Mouse (Mus musculus): ENCODE measurements around the gene Runx3. TPM values are rescaled to one million over a fixed set of nuclear protein-coding genes. Genes with fewer than 3 reads are reported as not detected.
"Not testable (repeated sequence)": the region's sequence is repeated elsewhere in the genome, so short reads cannot be mapped to it uniquely, and the experiment has no call there.

The Runx3 gene
- polyA plus RNA-seq, 2 experiments: 6.3 to 11.1 TPM

DNA sequence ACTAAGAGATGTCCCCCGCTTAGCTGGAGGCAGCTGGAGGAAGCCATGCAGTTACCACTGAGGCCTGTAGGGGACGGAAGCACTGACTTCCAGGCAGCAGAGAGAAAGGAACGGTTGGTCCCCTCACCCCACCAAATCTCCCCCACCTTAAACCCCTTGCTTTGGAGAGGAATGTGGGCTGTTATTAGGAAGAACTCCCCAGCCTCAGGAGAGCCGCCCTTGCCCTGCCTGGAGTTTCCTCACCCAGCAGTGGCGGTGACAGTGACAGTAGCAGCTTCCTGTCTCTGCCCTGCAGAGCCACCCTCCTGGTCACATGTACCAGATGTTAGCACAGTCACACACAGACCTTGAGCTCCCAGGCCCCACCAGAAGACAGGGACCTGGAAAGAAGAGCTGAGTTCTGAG lies 58.6 kb downstream of the Runx3 start:
- H3K9me3 ChIP-seq (ENCODE audit: control insufficient read depth, low read length): no peaks in the 10 kb centered on the region
- WGBS: 21% methylated on average over 5 of the region's 5 CpGs
- no peak overlapping the region for H3K4me3 ChIP-seq (replicated peaks; ENCODE audit: low read length)
- H3K27me3 ChIP-seq (ENCODE audit: control insufficient read depth, insufficient read depth, low read length): peaks cover 21% of the 10 kb centered on the region
- no peak overlapping the region; the same call in 1 of the 2 replicates for H3K4me2 ChIP-seq (replicated peaks; ENCODE audit: low read depth, low read length, severe bottlenecking)
- H3K9ac ChIP-seq (ENCODE audit: low read depth, low read length, severe bottlenecking): no peak overlapping the region
- ATAC-seq (ENCODE audit: low FRiP score, low read depth) (no peak), DNase-seq (ENCODE audit: low spot score) (no peak)
- no peaks in the 10 kb centered on the region for H3K36me3 ChIP-seq (ENCODE audit: control insufficient read depth, insufficient read depth, low read length)
- TF ChIP-seq POLR2A (IDR thresholded peaks at IDR 0.05; ENCODE audit: borderline replicate concordance, extremely low read depth, insufficient read depth, insufficient read length): no peak
- H3K27ac ChIP-seq (replicated peaks; ENCODE audit: low read depth, low read length): no peak overlapping the region
- peaks cover 27% of the 10 kb centered on the region for H3K4me1 ChIP-seq (ENCODE audit: control insufficient read depth, insufficient read depth, low read length)

DNA sequence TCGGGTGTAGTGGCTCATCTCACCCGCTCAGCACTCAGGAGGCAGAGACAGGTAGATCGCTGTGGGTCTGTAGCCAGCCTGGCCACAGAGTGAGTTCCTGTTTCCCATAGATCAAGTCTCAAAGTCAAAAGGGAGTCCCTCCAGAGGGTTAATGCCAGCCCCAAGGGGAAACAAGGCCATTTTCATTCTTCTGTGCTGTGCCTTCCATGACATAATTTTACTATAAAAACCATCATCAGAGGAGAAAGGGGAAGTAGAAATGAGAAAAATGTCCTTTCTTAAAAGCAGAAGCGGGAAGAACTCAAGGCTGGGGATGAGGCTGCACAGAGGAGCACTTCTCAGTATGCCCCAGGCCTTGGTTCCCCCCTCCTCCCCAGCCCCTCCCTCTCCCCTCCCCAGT lies 61.4 kb downstream of the Runx3 start:
- no peak overlapping the region for H3K9ac ChIP-seq (ENCODE audit: low read depth, low read length, severe bottlenecking)

DNA sequence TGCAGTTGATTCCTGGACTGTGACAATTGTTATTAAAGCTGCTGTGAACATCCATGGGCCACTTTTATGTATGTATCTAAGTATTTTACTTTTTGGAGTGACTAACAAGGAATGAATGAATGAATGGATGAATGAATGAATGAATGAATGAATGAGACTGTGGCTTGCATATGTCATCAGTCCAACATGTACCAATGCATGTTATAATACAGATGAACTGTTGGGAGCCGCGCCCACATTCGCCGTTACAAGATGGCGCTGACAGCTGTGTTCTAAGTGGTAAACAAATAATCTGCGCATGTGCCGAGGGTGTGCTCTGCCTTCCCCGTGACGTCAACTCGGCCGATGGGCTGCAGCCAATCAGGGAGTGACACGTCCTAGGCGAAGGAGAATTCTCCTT lies 63.8 kb downstream of the Runx3 start:
- peaks cover 12% of the 10 kb centered on the region for H3K4me1 ChIP-seq (ENCODE audit: control insufficient read depth, insufficient read depth, low read length)
- not testable (repeated sequence) for H3K4me2 ChIP-seq (replicated peaks; ENCODE audit: low read depth, low read length, severe bottlenecking); ATAC-seq (ENCODE audit: low FRiP score, low read depth); H3K9ac ChIP-seq (ENCODE audit: low read depth, low read length, severe bottlenecking); H3K27ac ChIP-seq (replicated peaks; ENCODE audit: low read depth, low read length); H3K27me3 ChIP-seq (ENCODE audit: control insufficient read depth, insufficient read depth, low read length); H3K4me3 ChIP-seq (replicated peaks; ENCODE audit: low read length); H3K9me3 ChIP-seq (ENCODE audit: control insufficient read depth, low read length); H3K36me3 ChIP-seq (ENCODE audit: control insufficient read depth, insufficient read depth, low read length); DNase-seq (ENCODE audit: low spot score)
- 98% methylated on average over 5 of the region's 13 CpGs for WGBS

More for the DNA sequence above, 61.4 kb downstream of the Runx3 start:
- Histone ChIP-seq H3K4me2 (replicated peaks; ENCODE audit: low read depth, low read length, severe bottlenecking) (no peak overlapping the region), H3K9me3 (ENCODE audit: control insufficient read depth, low read length) (no peaks in the 10 kb centered on the region), H3K4me1 (ENCODE audit: control insufficient read depth, insufficient read depth, low read length) (peaks cover 18% of the 10 kb centered on the region), H3K27me3 (ENCODE audit: control insufficient read depth, insufficient read depth, low read length) (0 out of 2 replicates have a peak, but pooled peaks cover 3% of the 10 kb centered on the region), H3K36me3 (ENCODE audit: control insufficient read depth, insufficient read depth, low read length) (no peaks in the 10 kb centered on the region), H3K27ac (replicated peaks; ENCODE audit: low read depth, low read length) (no peak overlapping the region), H3K4me3 (replicated peaks; ENCODE audit: low read length) (no peak overlapping the region)
- WGBS: 87% methylated on average over 4 of the region's 4 CpGs
- ATAC-seq (ENCODE audit: low FRiP score, low read depth) (no peak), DNase-seq (ENCODE audit: low spot score) (no peak)
- no peak for TF ChIP-seq POLR2A (IDR thresholded peaks at IDR 0.05; ENCODE audit: borderline replicate concordance, extremely low read depth, insufficient read depth, insufficient read length)

DNA sequence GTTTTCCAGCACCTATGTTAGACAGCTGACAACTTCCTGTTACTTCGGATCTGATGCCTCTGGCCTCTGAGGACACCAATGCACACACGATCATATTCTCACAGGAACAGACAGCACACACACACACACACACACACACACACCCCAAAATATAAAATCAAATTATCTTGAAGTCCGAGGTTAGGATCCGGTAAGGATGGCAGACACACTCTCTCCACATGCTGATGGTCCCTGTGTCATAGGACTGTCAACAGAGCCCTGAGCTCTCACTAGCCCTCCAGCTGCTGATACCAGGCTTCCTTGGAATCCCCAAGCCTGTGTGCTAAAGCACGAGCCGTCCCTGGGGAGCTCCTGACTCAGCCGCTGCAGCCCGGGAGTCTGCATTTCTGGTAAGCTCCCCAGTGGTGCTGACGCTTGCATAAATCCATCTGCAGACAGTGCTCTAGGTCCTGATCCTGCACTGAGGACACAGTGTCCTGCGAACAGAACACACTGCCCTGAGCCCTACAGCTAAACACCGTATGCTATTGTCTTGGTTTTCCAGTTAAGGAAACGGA lies 69.1 kb downstream of the Runx3 start:
- ATAC-seq (ENCODE audit: low FRiP score, low read depth): no peak
- H3K9ac ChIP-seq (ENCODE audit: low read depth, low read length, severe bottlenecking): no peak overlapping the region
- no peak for TF ChIP-seq POLR2A (IDR thresholded peaks at IDR 0.05; ENCODE audit: borderline replicate concordance, extremely low read depth, insufficient read depth, insufficient read length)
- DNase-seq (ENCODE audit: low spot score): no peak
- H3K4me3 ChIP-seq (replicated peaks; ENCODE audit: low read length): no peak overlapping the region
- no peaks in the 10 kb centered on the region for H3K4me1 ChIP-seq (ENCODE audit: control insufficient read depth, insufficient read depth, low read length)
- H3K27ac ChIP-seq (replicated peaks; ENCODE audit: low read depth, low read length): no peak overlapping the region
- 76% methylated on average over 12 of the region's 12 CpGs for WGBS
- H3K36me3 ChIP-seq (ENCODE audit: control insufficient read depth, insufficient read depth, low read length): no peaks in the 10 kb centered on the region
- no peak overlapping the region for H3K4me2 ChIP-seq (replicated peaks; ENCODE audit: low read depth, low read length, severe bottlenecking)
- no peaks in the 10 kb centered on the region for H3K9me3 ChIP-seq (ENCODE audit: control insufficient read depth, low read length)
- no peaks in the 10 kb centered on the region for H3K27me3 ChIP-seq (ENCODE audit: control insufficient read depth, insufficient read depth, low read length)

DNA sequence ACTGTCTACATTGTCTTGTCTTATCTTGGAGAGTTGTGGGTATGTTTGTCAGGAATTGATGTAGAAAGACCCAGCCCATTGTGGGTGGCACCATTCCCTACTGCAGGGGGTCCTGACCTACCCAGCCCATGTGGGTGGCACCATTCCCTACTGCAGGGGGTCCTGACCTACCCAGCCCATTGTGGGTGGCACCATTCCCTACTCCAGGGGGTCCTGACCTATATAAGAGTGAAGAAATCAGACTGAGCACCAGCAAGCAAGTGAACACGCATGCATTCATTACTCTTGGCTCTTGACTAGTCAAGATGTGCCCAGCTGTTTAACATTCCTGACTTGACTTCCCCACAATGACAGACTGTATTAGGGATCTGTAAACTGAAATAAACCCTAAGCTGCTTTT lies 69.9 kb downstream of the Runx3 start:
- DNase-seq (ENCODE audit: low spot score): no peak
- Histone ChIP-seq H3K4me3 (replicated peaks; ENCODE audit: low read length) (no peak overlapping the region), H3K9me3 (ENCODE audit: control insufficient read depth, low read length) (0 out of 2 replicates have a peak, but pooled peaks cover 1% of the 10 kb centered on the region), H3K27me3 (ENCODE audit: control insufficient read depth, insufficient read depth, low read length) (no peaks in the 10 kb centered on the region), H3K4me1 (ENCODE audit: control insufficient read depth, insufficient read depth, low read length) (no peaks in the 10 kb centered on the region), H3K4me2 (replicated peaks; ENCODE audit: low read depth, low read length, severe bottlenecking) (no peak overlapping the region), H3K36me3 (ENCODE audit: control insufficient read depth, insufficient read depth, low read length) (no peaks in the 10 kb centered on the region), H3K9ac (ENCODE audit: low read depth, low read length, severe bottlenecking) (no peak overlapping the region), H3K27ac (replicated peaks; ENCODE audit: low read depth, low read length) (no peak overlapping the region)
- ATAC-seq (ENCODE audit: low FRiP score, low read depth): no peak
- no peak for TF ChIP-seq POLR2A (IDR thresholded peaks at IDR 0.05; ENCODE audit: borderline replicate concordance, extremely low read depth, insufficient read depth, insufficient read length)
- 100% methylated on average over 1 of the region's 1 CpGs for WGBS

DNA sequence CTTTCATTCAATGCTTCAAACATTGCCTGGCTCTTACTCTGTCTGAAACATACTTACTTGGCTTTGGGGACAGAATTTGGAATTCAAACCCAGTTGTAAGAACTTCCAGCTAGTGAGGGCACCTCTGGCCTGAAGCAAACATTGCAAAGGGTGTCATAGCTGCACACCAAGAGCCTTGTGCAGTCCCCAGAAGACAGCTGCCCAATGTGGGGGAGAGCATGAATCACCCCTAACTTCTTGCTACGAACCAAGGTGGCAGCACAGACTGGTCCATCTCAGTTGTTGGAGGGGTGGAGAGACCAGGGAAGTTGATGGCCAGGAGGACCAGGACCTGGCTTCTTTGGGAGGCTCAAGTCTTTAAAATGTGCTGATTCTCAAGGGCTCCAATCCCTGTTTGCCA lies 70.7 kb downstream of the Runx3 start:
- H3K4me1 ChIP-seq (ENCODE audit: control insufficient read depth, insufficient read depth, low read length): no peaks in the 10 kb centered on the region
- H3K9ac ChIP-seq (ENCODE audit: low read depth, low read length, severe bottlenecking): no peak overlapping the region
- no peak for TF ChIP-seq POLR2A (IDR thresholded peaks at IDR 0.05; ENCODE audit: borderline replicate concordance, extremely low read depth, insufficient read depth, insufficient read length)
- WGBS: 70% methylated on average over 1 of the region's 1 CpGs
- no peak overlapping the region for H3K27ac ChIP-seq (replicated peaks; ENCODE audit: low read depth, low read length)
- DNase-seq (ENCODE audit: low spot score) (no peak), ATAC-seq (ENCODE audit: low FRiP score, low read depth) (no peak)
- no peak overlapping the region for H3K4me3 ChIP-seq (replicated peaks; ENCODE audit: low read length)
- no peak overlapping the region for H3K4me2 ChIP-seq (replicated peaks; ENCODE audit: low read depth, low read length, severe bottlenecking)
- no peaks in the 10 kb centered on the region for H3K36me3 ChIP-seq (ENCODE audit: control insufficient read depth, insufficient read depth, low read length)
- H3K9me3 ChIP-seq (ENCODE audit: control insufficient read depth, low read length): 0 out of 2 replicates have a peak, but pooled peaks cover 4% of the 10 kb centered on the region
- H3K27me3 ChIP-seq (ENCODE audit: control insufficient read depth, insufficient read depth, low read length): no peaks in the 10 kb centered on the region

Measured in limb, embryonic 14.5 days (tissue).